Mouse (Mus musculus) liver, postnatal 0 days (tissue): ENCODE results near the gene Flrt1. TPM values are rescaled to one million over a fixed set of nuclear protein-coding genes. Genes with fewer than 3 reads are reported as not detected.

Experiments used
- ATAC-seq: fragments of 200-750 bp; cut with Nextera tagmentation; 2 replicates; pipeline ENCODE4 v1.8.0; 2017; ENCODE audit warnings: mild to moderate bottlenecking, moderate library complexity
- DNase-seq: peaks from one replicate; pipeline ENCODE4 v3.0.0-alpha.2; 2016
- H3K27ac ChIP-seq: fragments of 300-500 bp; sonication (generic); 2 replicates; pipeline ENCODE4 v1.5.1; 2014; ENCODE audit warnings: antibody characterized with exemption, moderate library complexity, mild to moderate bottlenecking, low read depth
- H3K27me3 ChIP-seq: fragments of 300-500 bp; sonication (generic); 2 replicates; pipeline ENCODE4 v1.6.1; 2014; ENCODE audit warnings: low read length, control low read depth, mixed read lengths; ENCODE audit not compliant: insufficient read depth
- H3K36me3 ChIP-seq: fragments of 300-500 bp; sonication (generic); replicated peaks from 2 replicates; pipeline ENCODE4 v1.6.1; 2014; ENCODE audit warnings: mild to moderate bottlenecking, control low read depth, low read length, moderate library complexity, mixed read lengths; ENCODE audit not compliant: insufficient read depth
- H3K4me1 ChIP-seq: fragments of 300-500 bp; sonication (generic); 2 replicates; pipeline ENCODE4 v1.6.1; 2014; ENCODE audit warnings: antibody characterized with exemption, mild to moderate bottlenecking, control low read depth; ENCODE audit not compliant: insufficient read depth
- H3K4me2 ChIP-seq: fragments of 300-500 bp; sonication (generic); 2 replicates; pipeline ENCODE4 v1.6.1; 2014; ENCODE audit warnings: low read depth, mild to moderate bottlenecking, low read length, moderate library complexity, mixed read lengths
- H3K4me3 ChIP-seq: fragments of 300-500 bp; sonication (generic); 2 replicates; pipeline ENCODE4 v1.5.1; 2014; ENCODE audit warnings: low read depth, low read length
- H3K9ac ChIP-seq: fragments of 300-500 bp; sonication (generic); replicated peaks from 2 replicates; pipeline ENCODE4 v1.6.1; 2014; ENCODE audit warnings: mild to moderate bottlenecking, moderate library complexity
- H3K9me3 ChIP-seq: fragments of 300-500 bp; sonication (generic); 2 replicates; pipeline ENCODE4 v1.6.1; 2016; ENCODE audit warnings: mild to moderate bottlenecking, control low read depth, low read length, mixed read lengths
- CTCF ChIP-seq: sonication (generic); IDR thresholded peaks from 2 replicates; pipeline ENCODE4 v1.5.1; 2016; ENCODE audit warnings: antibody characterized with exemption, low read depth
- EP300 ChIP-seq: IDR thresholded peaks from 2 replicates; pipeline ENCODE4 v1.6.1; 2016; ENCODE audit warnings: antibody characterized with exemption, low read depth, mild to moderate bottlenecking
- WGBS: fragments of 180-500 bp; shearing (Covaris S2); extraction: QIAGEN DNeasy Blood & Tissue Kit; methylation state at CpG from one replicate; pipeline ENCODE4 v1.1.7; 2014; ENCODE audit not compliant: insufficient replicate concordance; 5-methylcytosine and 5-hydroxymethylcytosine counted together
- polyA plus RNA-seq: library from polyadenylated mRNA; unstranded; fragments of >200 nt; fragmentation: Nextera tagmentation; extraction: Ambion mirVana; gene quantifications from 2 replicates; pipeline ENCODE4 v1.2.1, GENCODE M21; 2015

The Flrt1 gene
- polyA plus RNA-seq, 1 experiment from 2014 or later = 0.21 TPM

DNA sequence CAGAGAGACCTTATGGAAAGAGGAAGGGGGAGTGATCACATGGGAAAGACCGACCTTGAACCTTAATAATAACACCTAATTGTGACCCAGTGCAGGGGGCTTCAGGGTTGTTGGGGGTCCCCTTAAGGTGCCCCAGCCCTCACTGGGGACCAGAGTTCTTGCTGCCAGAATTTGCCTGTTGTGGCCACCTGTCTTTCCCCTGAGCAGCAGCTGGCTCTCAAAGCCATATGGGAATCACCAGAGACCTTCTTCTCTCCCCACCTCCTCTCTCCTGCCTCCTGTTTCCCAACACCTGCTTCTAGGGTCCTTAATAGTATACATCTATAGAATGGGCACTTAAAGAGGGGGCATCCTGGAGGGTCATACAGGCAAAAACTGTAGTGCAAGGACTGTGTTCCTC lies 20.7 kb upstream of the Flrt1 start:
- Histone ChIP-seq H3K36me3 (no peaks in the 10 kb centered on the region), H3K4me2 (no peak overlapping the region), H3K27me3 (no peaks in the 10 kb centered on the region), H3K9ac (no peak overlapping the region), H3K27ac (no peak overlapping the region), H3K4me1 (peaks cover 5% of the 10 kb centered on the region; the same call in 1 of the 2 replicates), H3K4me3 (no peak overlapping the region), H3K9me3 (no peaks in the 10 kb centered on the region)
- ATAC-seq = no peak
- DNase-seq = no peak
- no peak for TF ChIP-seq EP300
- TF ChIP-seq CTCF = no peak
- 40% methylated on average over 1 of the region's 1 CpGs for WGBS

DNA sequence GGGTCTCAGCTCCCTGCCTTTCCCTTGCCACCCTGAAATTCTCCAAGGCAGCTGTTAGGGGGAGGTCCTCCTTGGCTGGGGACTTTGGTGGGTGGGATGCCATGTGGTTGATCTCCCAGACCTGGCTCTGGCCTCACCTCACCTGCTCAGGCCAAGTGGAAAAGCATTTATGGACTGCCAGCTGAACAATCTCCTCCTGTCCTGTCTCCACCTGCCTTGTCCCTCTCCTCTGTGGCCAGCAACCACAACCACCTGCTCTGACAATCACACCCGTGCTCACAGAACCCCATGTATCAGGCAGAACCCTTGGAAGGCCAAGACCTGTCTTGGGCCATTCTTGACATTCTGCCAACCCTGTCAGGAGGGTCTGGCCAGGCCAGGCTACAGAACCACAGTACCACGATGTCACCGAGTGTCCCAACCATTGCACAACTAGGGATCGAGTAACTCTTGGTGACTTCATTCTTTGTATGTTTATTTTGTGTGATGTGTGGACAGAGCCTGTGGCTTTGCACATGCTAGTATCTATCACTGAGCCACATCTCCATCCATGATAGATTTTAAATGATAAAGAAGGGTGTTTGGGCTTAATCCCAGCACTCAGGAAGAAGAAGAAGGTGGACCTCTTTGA lies 20.1 kb upstream of the Flrt1 start:
- Histone ChIP-seq H3K9me3 (no peaks in the 10 kb centered on the region), H3K4me2 (no peak overlapping the region), H3K36me3 (no peaks in the 10 kb centered on the region), H3K4me1 (peaks cover 5% of the 10 kb centered on the region; the same call in 1 of the 2 replicates), H3K27ac (no peak overlapping the region), H3K9ac (no peak overlapping the region), H3K4me3 (no peak overlapping the region), H3K27me3 (no peaks in the 10 kb centered on the region)
- TF ChIP-seq EP300 (no peak), CTCF (no peak)
- WGBS = 52% methylated on average over 4 of the region's 4 CpGs
- ATAC-seq (peak; percentile 87), DNase-seq (peak; percentile 37)

DNA sequence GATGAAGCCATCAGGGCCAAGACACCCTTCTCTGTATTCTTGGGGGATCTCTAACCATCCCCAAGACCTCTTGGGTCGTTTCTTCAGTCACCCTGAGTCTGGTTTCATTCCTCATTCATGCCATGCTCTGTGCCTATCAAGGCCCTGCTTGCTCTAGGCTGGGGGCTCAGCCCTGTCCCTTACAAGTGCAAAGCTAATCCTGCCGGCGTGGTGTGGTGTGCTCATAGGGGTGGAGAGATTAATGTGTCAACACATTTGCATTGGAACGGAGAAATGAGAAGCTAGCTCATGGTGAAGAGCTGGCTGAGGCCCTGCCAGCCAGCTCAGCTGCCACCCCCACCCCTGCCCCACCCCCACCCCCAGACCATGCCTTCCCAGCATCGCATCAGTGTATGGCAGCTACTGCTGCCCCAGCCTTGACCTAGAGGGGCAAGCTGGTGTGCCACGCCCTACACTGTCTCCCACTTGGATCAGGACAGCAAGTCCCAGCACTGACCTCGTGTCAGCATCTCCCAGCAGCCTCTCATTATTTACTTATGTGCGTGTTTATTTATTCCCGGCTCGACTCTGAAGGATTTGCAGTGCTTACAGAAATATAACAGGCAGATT lies 17.3 kb upstream of the Flrt1 start:
- Histone ChIP-seq H3K4me1 (peaks cover 14% of the 10 kb centered on the region), H3K4me3 (no peak overlapping the region), H3K27ac (no peak overlapping the region), H3K27me3 (no peaks in the 10 kb centered on the region), H3K9me3 (no peaks in the 10 kb centered on the region), H3K9ac (no peak overlapping the region), H3K4me2 (no peak overlapping the region), H3K36me3 (no peaks in the 10 kb centered on the region)
- 48% methylated on average over 10 of the region's 10 CpGs for WGBS
- TF ChIP-seq EP300 (no peak), CTCF (no peak)
- DNase-seq (no peak), ATAC-seq (no peak)

DNA sequence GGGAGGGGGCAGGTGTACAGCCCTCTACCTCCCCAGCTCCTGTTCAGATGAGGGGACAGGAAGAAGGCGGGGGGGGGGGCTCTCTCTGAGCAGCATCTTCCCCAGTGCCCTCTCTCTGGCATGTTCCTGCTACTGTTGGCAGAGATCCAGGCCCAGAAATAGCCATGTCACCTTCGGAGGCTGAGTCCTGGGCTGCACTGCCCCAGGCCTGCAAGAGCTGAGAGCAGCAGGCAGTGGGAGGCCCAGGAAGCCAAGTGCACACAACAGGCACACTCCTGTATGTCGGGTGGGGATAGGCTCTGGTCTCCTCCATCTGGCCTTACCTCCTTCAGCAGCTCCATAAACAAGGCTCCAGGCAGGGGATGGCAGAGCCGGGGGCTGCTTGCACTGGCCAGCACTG lies 16.7 kb upstream of the Flrt1 start:
- Histone ChIP-seq H3K27ac (no peak overlapping the region), H3K36me3 (no peaks in the 10 kb centered on the region), H3K9me3 (no peaks in the 10 kb centered on the region), H3K9ac (no peak overlapping the region), H3K4me3 (no peak overlapping the region), H3K4me1 (peaks cover 19% of the 10 kb centered on the region), H3K4me2 (no peak overlapping the region), H3K27me3 (no peaks in the 10 kb centered on the region)
- TF ChIP-seq EP300 (no peak), CTCF (no peak)
- 38% methylated on average over 4 of the region's 4 CpGs for WGBS
- ATAC-seq (no peak), DNase-seq (peak; percentile 33)

DNA sequence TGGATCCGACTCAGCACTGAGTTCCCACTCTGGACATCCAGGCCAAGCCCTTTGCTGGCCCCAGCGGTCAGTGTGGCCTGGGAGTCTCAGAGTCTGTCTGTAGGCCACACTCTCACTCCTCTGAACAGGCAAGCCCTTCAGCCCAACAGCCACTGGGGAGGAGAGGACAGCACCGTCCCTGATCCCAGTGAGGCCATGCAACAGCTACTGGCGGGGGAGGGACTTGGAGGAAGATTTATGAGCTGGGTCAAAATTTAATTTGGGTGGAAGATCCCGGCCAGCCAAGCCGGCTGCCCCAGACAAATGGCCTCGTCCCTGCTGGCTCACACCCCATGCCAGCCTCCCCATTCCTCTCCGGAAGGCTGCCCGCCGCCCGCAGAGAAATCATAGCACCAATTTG lies 15.7 kb upstream of the Flrt1 start:
- DNase-seq = no peak
- TF ChIP-seq CTCF (no peak), EP300 (no peak)
- Histone ChIP-seq H3K4me2 (no peak overlapping the region), H3K36me3 (no peaks in the 10 kb centered on the region), H3K27me3 (no peaks in the 10 kb centered on the region), H3K27ac (no peak overlapping the region), H3K9me3 (no peaks in the 10 kb centered on the region), H3K4me1 (peaks cover 29% of the 10 kb centered on the region), H3K4me3 (no peak overlapping the region), H3K9ac (no peak overlapping the region)
- 69% methylated on average over 11 of the region's 11 CpGs for WGBS
- ATAC-seq = no peak

DNA sequence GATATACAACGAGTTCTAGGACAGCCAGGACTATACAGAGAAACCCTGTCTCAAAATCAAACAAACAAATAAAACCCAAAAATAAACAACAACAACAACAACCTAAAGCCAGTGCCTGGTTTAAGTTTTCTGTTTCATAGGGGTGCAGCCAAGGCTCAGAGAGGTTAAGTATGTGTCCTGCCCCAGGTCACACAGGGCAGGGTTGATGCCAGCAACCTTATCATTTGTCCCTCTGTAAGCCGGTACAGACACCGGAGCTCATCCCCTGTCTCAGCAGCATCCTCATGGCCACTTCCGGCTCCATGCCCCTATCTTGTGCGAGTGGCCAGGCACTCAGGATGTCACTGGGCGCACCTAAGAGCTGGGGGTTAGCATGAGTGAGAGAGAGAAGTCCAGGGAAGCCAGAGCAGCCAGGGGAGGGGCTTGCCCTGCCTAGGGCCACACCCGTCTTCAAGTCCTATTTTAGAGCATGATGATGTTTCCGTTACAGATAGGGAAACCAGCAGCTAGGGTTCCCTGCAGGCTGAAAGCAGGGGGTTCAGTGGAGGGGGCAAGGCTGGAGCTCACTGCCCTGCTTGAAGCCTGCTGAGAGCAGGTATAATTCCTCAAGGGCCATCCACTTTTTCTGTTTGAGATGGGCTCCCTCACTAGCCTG lies 12.3 kb upstream of the Flrt1 start:
- peak overlapping the region; percentile 45 for H3K4me2 ChIP-seq
- DNase-seq = peak; percentile 39
- H3K36me3 ChIP-seq = no peaks in the 10 kb centered on the region
- peak overlapping the region; percentile 74 for H3K27ac ChIP-seq
- TF ChIP-seq EP300 = no peak
- no peak for TF ChIP-seq CTCF
- peaks cover 36% of the 10 kb centered on the region for H3K4me1 ChIP-seq
- H3K9ac ChIP-seq = peak overlapping the region; percentile 41; the same call in 1 of the 2 replicates
- H3K27me3 ChIP-seq = no peaks in the 10 kb centered on the region
- WGBS = 38% methylated on average over 8 of the region's 8 CpGs
- H3K4me3 ChIP-seq = no peak overlapping the region
- ATAC-seq = peak; percentile 53; the same call in 1 of the 2 replicates
- no peaks in the 10 kb centered on the region for H3K9me3 ChIP-seq
